Mouse (Mus musculus): ENCODE measurements at regions not wholly inside any gene's neighbourhood (a gene's known extent, or its start where the extent isn't known, plus 50 kb on each side); places are given as distances from the start of the nearest gene placed in this dataset.

- H3K27ac ChIP-seq (ENCODE audit: low read length): no peak overlapping the region
- no peak overlapping the region for H3K4me3 ChIP-seq (ENCODE audit: low read depth, low read length)
- H3K4me1 ChIP-seq (ENCODE audit: control insufficient read depth, insufficient read depth, low read length): no peaks in the 10 kb centered on the region
- H3K27me3 ChIP-seq (ENCODE audit: control insufficient read depth, insufficient read depth, low read depth, low read length): no peaks in the 10 kb centered on the region
- H3K4me2 ChIP-seq (ENCODE audit: low read length): no peak overlapping the region
- WGBS: 73% methylated on average over 1 of the region's 1 CpGs
- ATAC-seq: no peak
- no peaks in the 10 kb centered on the region for H3K9me3 ChIP-seq (replicated peaks; ENCODE audit: control insufficient read depth, low read length, poor library complexity, severe bottlenecking)
- H3K36me3 ChIP-seq (ENCODE audit: control insufficient read depth, insufficient read depth, low read length): no peaks in the 10 kb centered on the region
- no peak overlapping the region for H3K9ac ChIP-seq (ENCODE audit: low read depth, low read length)
Measured at GRCm38 (mm10) chr7:51265896-51266295, 244.9 kb upstream of the Ano5 start.

- Histone ChIP-seq H3K36me3 (ENCODE audit: control insufficient read depth, insufficient read depth, low read length) (no peaks in the 10 kb centered on the region), H3K4me2 (ENCODE audit: low read length) (no peak overlapping the region), H3K9me3 (replicated peaks; ENCODE audit: control insufficient read depth, low read length, poor library complexity, severe bottlenecking) (no peaks in the 10 kb centered on the region), H3K4me3 (ENCODE audit: low read depth, low read length) (no peak overlapping the region), H3K27ac (ENCODE audit: low read length) (no peak overlapping the region), H3K9ac (ENCODE audit: low read depth, low read length) (no peak overlapping the region), H3K4me1 (ENCODE audit: control insufficient read depth, insufficient read depth, low read length) (no peaks in the 10 kb centered on the region), H3K27me3 (ENCODE audit: control insufficient read depth, insufficient read depth, low read depth, low read length) (no peaks in the 10 kb centered on the region)
- WGBS: 73% methylated on average over 5 of the region's 5 CpGs
- ATAC-seq: no peak
Measured at GRCm38 (mm10) chr7:51266879-51267278, 243.9 kb upstream of the Ano5 start.

GRCm38 (mm10) chr7:51268743-51269142, 242.1 kb upstream of the Ano5 start:
- Histone ChIP-seq H3K4me2 (ENCODE audit: low read length) (no peak overlapping the region), H3K4me1 (ENCODE audit: control insufficient read depth, insufficient read depth, low read length) (no peaks in the 10 kb centered on the region), H3K27me3 (ENCODE audit: control insufficient read depth, insufficient read depth, low read depth, low read length) (no peaks in the 10 kb centered on the region), H3K9ac (ENCODE audit: low read depth, low read length) (no peak overlapping the region), H3K27ac (ENCODE audit: low read length) (no peak overlapping the region), H3K4me3 (ENCODE audit: low read depth, low read length) (no peak overlapping the region), H3K9me3 (replicated peaks; ENCODE audit: control insufficient read depth, low read length, poor library complexity, severe bottlenecking) (no peaks in the 10 kb centered on the region), H3K36me3 (ENCODE audit: control insufficient read depth, insufficient read depth, low read length) (no peaks in the 10 kb centered on the region)
- WGBS: 38% methylated on average over 4 of the region's 4 CpGs
- no peak for ATAC-seq

GRCm38 (mm10) chr7:51270531-51271090, 240.2 kb upstream of the Ano5 start:
- no peaks in the 10 kb centered on the region for H3K4me1 ChIP-seq (ENCODE audit: control insufficient read depth, insufficient read depth, low read length)
- no peak for ATAC-seq
- no peaks in the 10 kb centered on the region for H3K36me3 ChIP-seq (ENCODE audit: control insufficient read depth, insufficient read depth, low read length)
- no peak overlapping the region for H3K4me3 ChIP-seq (ENCODE audit: low read depth, low read length)
- H3K9ac ChIP-seq (ENCODE audit: low read depth, low read length): no peak overlapping the region
- no peaks in the 10 kb centered on the region for H3K27me3 ChIP-seq (ENCODE audit: control insufficient read depth, insufficient read depth, low read depth, low read length)
- no peak overlapping the region for H3K27ac ChIP-seq (ENCODE audit: low read length)
- 53% methylated on average over 12 of the region's 12 CpGs for WGBS
- no peak overlapping the region for H3K4me2 ChIP-seq (ENCODE audit: low read length)
- no peaks in the 10 kb centered on the region for H3K9me3 ChIP-seq (replicated peaks; ENCODE audit: control insufficient read depth, low read length, poor library complexity, severe bottlenecking)

GRCm38 (mm10) chr7:51281470-51281869, 229.4 kb upstream of the Ano5 start:
- H3K9me3 ChIP-seq (replicated peaks; ENCODE audit: control insufficient read depth, low read length, poor library complexity, severe bottlenecking): no peaks in the 10 kb centered on the region
- H3K4me2 ChIP-seq (ENCODE audit: low read length): no peak overlapping the region
- H3K4me1 ChIP-seq (ENCODE audit: control insufficient read depth, insufficient read depth, low read length): no peaks in the 10 kb centered on the region
- no peak for ATAC-seq
- no peak overlapping the region for H3K9ac ChIP-seq (ENCODE audit: low read depth, low read length)
- no peak overlapping the region for H3K4me3 ChIP-seq (ENCODE audit: low read depth, low read length)
- H3K36me3 ChIP-seq (ENCODE audit: control insufficient read depth, insufficient read depth, low read length): no peaks in the 10 kb centered on the region
- H3K27ac ChIP-seq (ENCODE audit: low read length): no peak overlapping the region
- H3K27me3 ChIP-seq (ENCODE audit: control insufficient read depth, insufficient read depth, low read depth, low read length): no peaks in the 10 kb centered on the region

- 58% methylated on average over 3 of the region's 3 CpGs for WGBS
- ATAC-seq: no peak
- H3K4me3 ChIP-seq (ENCODE audit: low read depth, low read length): no peak overlapping the region
Measured at GRCm38 (mm10) chr7:51300238-51300637, 210.6 kb upstream of the Ano5 start.

GRCm38 (mm10) chr7:51307757-51308156, 203.1 kb upstream of the Ano5 start:
- no peak overlapping the region for H3K4me3 ChIP-seq (ENCODE audit: low read depth, low read length)
- no peaks in the 10 kb centered on the region for H3K36me3 ChIP-seq (ENCODE audit: control insufficient read depth, insufficient read depth, low read length)
- no peaks in the 10 kb centered on the region for H3K27me3 ChIP-seq (ENCODE audit: control insufficient read depth, insufficient read depth, low read depth, low read length)
- H3K4me1 ChIP-seq (ENCODE audit: control insufficient read depth, insufficient read depth, low read length): no peaks in the 10 kb centered on the region
- no peak overlapping the region for H3K9ac ChIP-seq (ENCODE audit: low read depth, low read length)
- H3K27ac ChIP-seq (ENCODE audit: low read length): no peak overlapping the region
- H3K9me3 ChIP-seq (replicated peaks; ENCODE audit: control insufficient read depth, low read length, poor library complexity, severe bottlenecking): no peaks in the 10 kb centered on the region
- 57% methylated on average over 2 of the region's 2 CpGs for WGBS
- no peak overlapping the region for H3K4me2 ChIP-seq (ENCODE audit: low read length)
- ATAC-seq: no peak

More at GRCm38 (mm10) chr7:51300238-51300637, 210.6 kb upstream of the Ano5 start:
- no peak overlapping the region for H3K4me2 ChIP-seq (ENCODE audit: low read length)
- H3K27ac ChIP-seq (ENCODE audit: low read length): no peak overlapping the region
- H3K9me3 ChIP-seq (replicated peaks; ENCODE audit: control insufficient read depth, low read length, poor library complexity, severe bottlenecking): no peaks in the 10 kb centered on the region
- H3K27me3 ChIP-seq (ENCODE audit: control insufficient read depth, insufficient read depth, low read depth, low read length): no peaks in the 10 kb centered on the region
- H3K36me3 ChIP-seq (ENCODE audit: control insufficient read depth, insufficient read depth, low read length): no peaks in the 10 kb centered on the region
- H3K9ac ChIP-seq (ENCODE audit: low read depth, low read length): no peak overlapping the region
- no peaks in the 10 kb centered on the region for H3K4me1 ChIP-seq (ENCODE audit: control insufficient read depth, insufficient read depth, low read length)

- no peak for ATAC-seq
- Histone ChIP-seq H3K9me3 (replicated peaks; ENCODE audit: control insufficient read depth, low read length, poor library complexity, severe bottlenecking) (no peaks in the 10 kb centered on the region), H3K36me3 (ENCODE audit: control insufficient read depth, insufficient read depth, low read length) (no peaks in the 10 kb centered on the region), H3K4me3 (ENCODE audit: low read depth, low read length) (no peak overlapping the region), H3K27me3 (ENCODE audit: control insufficient read depth, insufficient read depth, low read depth, low read length) (no peaks in the 10 kb centered on the region), H3K27ac (ENCODE audit: low read length) (no peak overlapping the region), H3K4me1 (ENCODE audit: control insufficient read depth, insufficient read depth, low read length) (no peaks in the 10 kb centered on the region), H3K4me2 (ENCODE audit: low read length) (no peak overlapping the region), H3K9ac (ENCODE audit: low read depth, low read length) (no peak overlapping the region)
- WGBS: 49% methylated on average over 3 of the region's 3 CpGs
Measured at GRCm38 (mm10) chr7:51310191-51310590, 200.6 kb upstream of the Ano5 start.

- no peak overlapping the region for H3K27ac ChIP-seq (ENCODE audit: low read length)
- 57% methylated on average over 7 of the region's 7 CpGs for WGBS
- H3K4me3 ChIP-seq (ENCODE audit: low read depth, low read length): no peak overlapping the region
- H3K4me1 ChIP-seq (ENCODE audit: control insufficient read depth, insufficient read depth, low read length): 0 out of 2 replicates have a peak, but pooled peaks cover 3% of the 10 kb centered on the region
- ATAC-seq: peak; percentile 51
- H3K9me3 ChIP-seq (replicated peaks; ENCODE audit: control insufficient read depth, low read length, poor library complexity, severe bottlenecking): no peaks in the 10 kb centered on the region
- no peak overlapping the region for H3K9ac ChIP-seq (ENCODE audit: low read depth, low read length)
- H3K36me3 ChIP-seq (ENCODE audit: control insufficient read depth, insufficient read depth, low read length): no peaks in the 10 kb centered on the region
- no peak overlapping the region for H3K4me2 ChIP-seq (ENCODE audit: low read length)
- H3K27me3 ChIP-seq (ENCODE audit: control insufficient read depth, insufficient read depth, low read depth, low read length): no peaks in the 10 kb centered on the region
Measured at GRCm38 (mm10) chr7:51339841-51340540, 170.8 kb upstream of the Ano5 start.

Measured in midbrain, embryonic 16.5 days (tissue).